Mouse (Mus musculus): ENCODE measurements around the gene Spata17. TPM values are rescaled to one million over a fixed set of nuclear protein-coding genes. Genes with fewer than 3 reads are reported as not detected.
"Not testable (repeated sequence)": the region's sequence is repeated elsewhere in the genome, so short reads cannot be mapped to it uniquely, and the experiment has no call there.

Gene Spata17
- total RNA-seq, 2 experiments from 2014 or later: 0.39 to 0.70 TPM

GRCm38 (mm10) chr1:187205506-187205905 lies 9.8 kb downstream of the Spata17 start:
- DNase-seq (ENCODE audit: extremely low spot score in 1 of 2, low spot score in 1 of 2): no peak

- no peak for DNase-seq (ENCODE audit: extremely low spot score in 1 of 2, low spot score in 1 of 2)
Measured at GRCm38 (mm10) chr1:187178546-187178945, 36.7 kb downstream of the Spata17 start.

DNA sequence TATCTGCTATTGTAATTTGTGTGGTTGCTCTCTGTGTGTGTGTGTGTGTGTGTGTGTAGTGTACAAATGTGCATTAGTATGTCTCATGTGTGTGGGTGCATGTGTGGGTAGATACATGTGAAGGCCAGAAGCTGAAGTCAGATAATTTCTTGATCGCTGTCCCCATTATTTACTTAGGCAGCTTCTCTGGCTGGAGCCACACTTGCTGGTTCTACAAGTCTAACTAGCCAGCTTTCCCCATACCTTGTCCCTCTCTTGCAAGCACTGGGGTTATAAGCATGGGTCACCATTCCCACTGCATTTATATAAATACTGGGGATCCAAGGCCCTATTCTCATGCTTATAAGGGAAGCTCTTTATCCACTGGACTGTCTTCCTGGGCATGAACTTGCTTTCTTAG lies 39.3 kb downstream of the Spata17 start:
- DNase-seq (ENCODE audit: extremely low spot score in 1 of 2, low spot score in 1 of 2): no peak

- DNase-seq (ENCODE audit: extremely low spot score in 1 of 2, low spot score in 1 of 2): no peak
Measured at GRCm38 (mm10) chr1:187170361-187170760, 44.9 kb downstream of the Spata17 start.

- DNase-seq (ENCODE audit: extremely low spot score in 1 of 2, low spot score in 1 of 2): no peak
Measured at GRCm38 (mm10) chr1:187169646-187170045, 45.6 kb downstream of the Spata17 start.

GRCm38 (mm10) chr1:187163571-187163970 lies 51.7 kb downstream of the Spata17 start:
- DNase-seq (ENCODE audit: extremely low spot score in 1 of 2, low spot score in 1 of 2): no peak

DNA sequence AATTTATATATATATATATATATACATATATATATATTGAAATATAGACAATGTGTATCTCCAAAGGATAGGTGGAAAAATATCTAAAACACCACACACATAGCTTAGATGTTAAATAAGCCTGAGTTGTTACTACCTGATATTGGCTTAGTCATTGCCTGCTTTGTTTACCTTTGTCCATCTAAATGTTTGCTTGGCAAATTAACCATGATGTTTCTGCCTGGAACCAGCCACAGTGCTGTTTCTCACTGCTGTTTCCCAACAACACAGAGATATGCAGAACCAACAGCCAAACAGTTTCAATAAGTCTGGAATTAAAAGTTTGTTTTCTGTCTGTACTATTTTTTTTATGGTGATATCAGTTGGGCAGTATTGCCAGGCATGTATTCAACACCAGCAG lies 59.6 kb downstream of the Spata17 start:
- no peak for DNase-seq (ENCODE audit: extremely low spot score in 1 of 2, low spot score in 1 of 2)

- no peak for DNase-seq (ENCODE audit: extremely low spot score in 1 of 2, low spot score in 1 of 2)
Measured at GRCm38 (mm10) chr1:187153681-187154080, 61.6 kb downstream of the Spata17 start.

- no peak for DNase-seq (ENCODE audit: extremely low spot score in 1 of 2, low spot score in 1 of 2)
Measured at GRCm38 (mm10) chr1:187152571-187152970, 62.7 kb downstream of the Spata17 start.

- DNase-seq (ENCODE audit: extremely low spot score in 1 of 2, low spot score in 1 of 2): no peak
Measured at GRCm38 (mm10) chr1:187142984-187143383, 72.3 kb downstream of the Spata17 start.

DNA sequence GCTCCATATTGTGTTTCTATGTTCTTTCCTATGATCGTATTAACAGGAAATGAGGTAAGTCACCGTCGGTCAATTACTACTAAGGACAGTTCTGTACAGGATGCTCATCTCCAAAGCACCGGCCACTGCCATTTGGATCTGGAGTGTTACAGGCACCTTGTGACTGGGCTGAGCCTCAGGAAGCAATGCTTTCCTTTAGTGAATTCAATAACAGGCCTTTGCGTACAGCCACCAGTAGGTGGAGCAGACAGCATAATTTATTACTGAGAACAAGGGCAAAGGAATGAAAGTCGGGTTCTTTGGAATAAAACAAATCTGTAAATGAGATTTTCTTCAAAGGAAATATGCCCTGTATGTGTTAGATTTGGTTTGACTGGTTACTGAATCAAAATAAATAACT lies 77.8 kb downstream of the Spata17 start:
- DNase-seq (ENCODE audit: extremely low spot score in 1 of 2, low spot score in 1 of 2): peak in 1 of 2 experiments; percentile 51

DNA sequence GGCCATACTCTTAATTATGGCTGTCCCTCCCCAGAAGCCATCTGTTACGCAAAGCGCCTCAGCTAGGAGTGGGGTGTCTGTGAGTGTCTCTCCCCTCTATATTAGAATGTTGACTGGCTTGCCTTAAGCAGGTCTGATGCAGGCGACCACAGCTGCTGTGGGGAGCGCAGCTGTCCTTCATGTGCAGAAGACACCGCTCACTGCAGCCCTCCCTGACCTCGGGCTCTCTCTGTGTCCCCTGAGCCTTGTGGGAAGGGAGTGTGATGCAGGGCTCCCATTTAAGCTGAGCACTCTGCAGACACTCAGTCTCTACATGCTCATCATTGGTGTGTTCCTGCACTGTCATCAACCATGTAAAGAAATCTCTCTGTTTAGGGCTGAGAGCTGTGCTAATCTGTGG lies 79.4 kb downstream of the Spata17 start:
- DNase-seq (ENCODE audit: extremely low spot score in 1 of 2, low spot score in 1 of 2): no peak

- no peak for DNase-seq (ENCODE audit: extremely low spot score in 1 of 2, low spot score in 1 of 2)
Measured at GRCm38 (mm10) chr1:187133841-187134240, 81.4 kb downstream of the Spata17 start.

- no peak for DNase-seq (ENCODE audit: extremely low spot score in 1 of 2, low spot score in 1 of 2)
Measured at GRCm38 (mm10) chr1:187132348-187132747, 82.9 kb downstream of the Spata17 start.

DNA sequence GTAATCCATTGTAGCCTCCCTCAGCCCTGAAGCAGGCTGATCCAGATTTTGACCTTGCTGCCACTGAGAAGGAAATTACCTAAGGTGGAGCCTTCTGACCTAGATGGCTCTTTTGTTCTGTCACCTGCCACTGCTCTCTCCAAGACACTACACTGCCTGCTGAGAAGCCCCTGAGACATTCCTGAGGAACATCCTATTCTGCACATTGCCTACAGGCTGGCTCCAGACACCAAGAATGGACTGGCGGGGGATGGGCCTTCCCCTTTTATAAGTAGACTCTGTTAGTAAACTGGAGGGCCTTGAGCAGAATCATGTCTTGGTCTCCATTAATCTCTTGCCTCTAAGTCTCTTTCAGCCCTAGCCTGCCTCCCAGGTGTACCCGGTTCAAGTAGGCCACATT lies 87.7 kb downstream of the Spata17 start:
- not testable (repeated sequence) for DNase-seq (ENCODE audit: extremely low spot score in 1 of 2, low spot score in 1 of 2)

GRCm38 (mm10) chr1:187125733-187126132 lies 89.5 kb downstream of the Spata17 start:
- no peak for DNase-seq (ENCODE audit: extremely low spot score in 1 of 2, low spot score in 1 of 2)

DNA sequence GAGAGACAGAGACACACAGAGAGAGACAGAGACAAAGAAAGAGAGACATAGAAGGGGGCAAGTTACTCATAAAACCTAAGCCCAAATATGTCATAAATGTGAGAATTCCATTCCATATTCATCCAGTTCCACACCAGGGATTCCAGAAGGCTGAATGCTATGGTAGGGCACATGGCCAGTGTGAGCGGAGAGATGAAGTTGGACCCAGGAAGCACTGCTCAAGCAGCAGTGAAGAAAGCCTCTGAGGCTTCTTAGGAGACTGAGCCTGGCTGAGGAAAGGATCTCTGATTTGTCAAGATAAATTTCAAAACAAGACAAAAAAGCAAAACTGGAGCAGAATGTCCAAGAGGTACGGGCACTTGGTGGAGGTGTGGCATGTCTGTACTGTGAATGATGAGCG lies 90.3 kb downstream of the Spata17 start:
- no peak for DNase-seq (ENCODE audit: extremely low spot score in 1 of 2, low spot score in 1 of 2)

DNA sequence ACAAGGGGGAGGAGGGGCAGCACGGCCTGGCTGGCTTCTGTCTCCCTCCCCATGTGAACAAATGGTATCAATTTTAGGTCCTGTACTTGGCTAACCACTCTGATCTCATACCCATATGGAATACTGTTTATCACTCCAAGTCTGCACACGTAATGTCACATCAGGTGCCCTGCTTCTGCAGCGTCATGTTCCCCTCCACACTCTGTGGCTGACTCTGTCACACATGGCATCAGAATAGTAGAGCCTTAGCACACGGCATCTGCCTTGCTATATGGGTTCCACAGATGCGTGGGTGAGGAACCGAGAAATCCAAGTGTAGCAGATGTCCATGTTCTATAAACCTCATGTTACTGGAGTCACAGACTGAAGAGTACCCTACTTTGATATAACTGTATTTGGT lies 96.0 kb downstream of the Spata17 start:
- DNase-seq (ENCODE audit: extremely low spot score in 1 of 2, low spot score in 1 of 2): no peak

- DNase-seq (ENCODE audit: extremely low spot score in 1 of 2, low spot score in 1 of 2): no peak
Measured at GRCm38 (mm10) chr1:187118108-187118507, 97.2 kb downstream of the Spata17 start.

GRCm38 (mm10) chr1:187113716-187114115 lies 101.5 kb downstream of the Spata17 start:
- no peak for DNase-seq (ENCODE audit: extremely low spot score in 1 of 2, low spot score in 1 of 2)

DNA sequence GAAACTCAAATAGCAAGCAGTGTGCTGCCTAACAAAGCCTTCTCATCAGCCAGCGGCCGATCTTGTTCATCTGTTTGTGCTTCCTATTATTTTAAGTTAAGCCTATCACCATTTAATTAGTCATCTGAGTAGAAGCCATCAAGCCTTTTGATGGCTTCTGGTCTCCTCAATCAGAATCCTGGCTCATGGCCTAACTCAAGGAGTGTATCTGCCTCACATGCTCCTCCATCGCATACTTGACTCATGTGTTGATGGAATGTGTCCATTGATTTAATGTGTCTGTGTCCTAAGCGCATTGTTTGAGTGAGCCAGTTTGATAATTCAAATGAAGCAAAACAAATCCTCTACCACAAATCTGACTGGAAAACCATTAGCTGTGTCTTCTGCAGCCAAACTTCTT lies 113.1 kb downstream of the Spata17 start:
- DNase-seq (ENCODE audit: extremely low spot score in 1 of 2, low spot score in 1 of 2): no peak

- DNase-seq (ENCODE audit: extremely low spot score in 1 of 2, low spot score in 1 of 2): no peak
Measured at GRCm38 (mm10) chr1:187101202-187101601, 114.1 kb downstream of the Spata17 start.

GRCm38 (mm10) chr1:187100624-187101023 lies 114.6 kb downstream of the Spata17 start:
- no peak for DNase-seq (ENCODE audit: extremely low spot score in 1 of 2, low spot score in 1 of 2)

Measured in layer of hippocampus, postnatal 25 days (tissue).